Mouse (Mus musculus): ENCODE data around the gene Hist1h3a. TPM values are rescaled to one million over a fixed set of nuclear protein-coding genes. Genes with fewer than 3 reads are reported as not detected.
"Not testable (repeated sequence)": the region's sequence is repeated elsewhere in the genome, so short reads cannot be mapped to it uniquely, and the experiment has no call there.

The Hist1h3a gene
- polyA plus RNA-seq, 1 experiment from 2014 or later, result 0.77 TPM

DNA sequence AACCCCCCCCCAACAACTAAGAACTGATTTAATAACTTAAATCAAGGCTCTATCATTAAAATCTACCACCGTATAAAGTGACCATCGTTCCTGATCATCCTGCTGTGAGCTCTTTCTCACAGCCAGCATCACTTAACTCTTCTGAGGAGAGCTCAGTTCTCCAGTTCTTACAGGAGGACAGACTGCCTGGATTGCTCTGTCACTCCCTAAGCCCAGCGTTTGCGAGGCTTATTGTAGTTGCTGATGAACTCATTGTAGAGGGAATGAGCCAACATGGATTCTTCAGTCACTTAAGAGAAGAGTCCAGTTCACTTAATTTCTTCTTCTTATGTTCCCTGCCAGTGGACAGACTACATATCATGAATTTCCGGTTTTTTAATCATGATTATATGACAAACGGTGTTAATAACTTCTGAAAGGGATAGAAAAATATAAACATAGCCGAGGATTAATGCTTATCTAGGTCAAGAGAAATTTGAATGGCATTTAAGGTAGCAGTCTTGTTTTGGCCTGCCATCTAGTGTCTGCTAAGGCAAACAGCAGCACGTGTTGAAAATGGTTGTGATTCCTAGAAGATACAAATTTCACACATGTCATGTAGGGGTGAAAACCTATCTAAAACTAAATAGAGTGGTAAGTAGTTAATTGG is 29.9 kb downstream of the Hist1h3a start:
- no peak overlapping the region for H3K9ac ChIP-seq
- 25% methylated on average over 8 of the region's 8 CpGs for WGBS
- H3K9me3 ChIP-seq, result no peaks in the 10 kb centered on the region
- H3K4me3 ChIP-seq, result no peak overlapping the region
- peak; percentile 48; the same call in 1 of the 2 replicates for ATAC-seq (replicated peaks)
- H3K27me3 ChIP-seq (replicated peaks), result no peaks in the 10 kb centered on the region
- no peaks in the 10 kb centered on the region for H3K4me1 ChIP-seq
- H3K27ac ChIP-seq, result no peak overlapping the region
- no peaks in the 10 kb centered on the region for H3K36me3 ChIP-seq (replicated peaks)
- H3K4me2 ChIP-seq, result no peak overlapping the region

DNA sequence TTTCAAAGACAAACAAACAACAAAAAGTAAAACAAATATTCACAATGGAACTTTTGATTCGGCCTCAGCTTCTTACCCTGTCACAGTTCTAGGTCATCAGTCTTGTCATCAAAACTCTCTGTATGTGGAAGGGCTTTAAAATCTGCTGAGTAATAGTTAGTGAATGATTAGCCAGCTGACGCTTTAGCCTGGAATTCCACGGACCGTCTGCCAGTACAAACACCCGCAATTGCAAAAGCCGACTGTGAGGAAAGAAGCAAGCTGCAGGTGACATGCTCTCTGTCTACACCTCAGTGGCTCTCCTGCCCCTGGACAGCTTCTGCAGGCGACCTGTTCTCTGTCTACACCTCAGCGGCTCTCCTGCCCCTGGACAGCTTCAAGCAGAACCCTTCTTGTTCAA is 31.7 kb downstream of the Hist1h3a start:
- Histone ChIP-seq H3K27me3 (replicated peaks) (no peaks in the 10 kb centered on the region), H3K36me3 (replicated peaks) (no peaks in the 10 kb centered on the region), H3K9ac (no peak overlapping the region), H3K4me1 (no peaks in the 10 kb centered on the region), H3K4me3 (no peak overlapping the region), H3K27ac (no peak overlapping the region), H3K4me2 (no peak overlapping the region), H3K9me3 (no peaks in the 10 kb centered on the region)
- whole genome bisulfite sequencing, result 66% methylated on average over 8 of the region's 8 CpGs
- ATAC-seq (replicated peaks), result no peak

DNA sequence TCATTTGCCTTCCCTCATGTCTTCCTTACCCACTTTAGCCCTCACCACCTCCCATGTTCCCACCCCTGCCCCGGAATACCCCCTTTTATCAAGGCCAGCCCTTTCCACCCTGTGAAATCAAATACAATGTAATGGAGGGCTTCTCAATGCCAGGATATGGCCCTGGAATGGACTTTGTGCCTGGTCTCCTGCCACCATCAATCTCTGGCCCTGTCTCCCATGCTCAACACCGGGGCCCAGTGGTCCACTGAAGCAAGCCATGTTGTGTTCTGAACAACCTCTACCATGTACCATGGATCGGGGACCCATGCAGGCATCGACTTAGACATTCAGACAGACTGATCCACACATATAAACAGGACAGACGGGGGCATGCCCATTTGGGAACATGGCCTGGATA is 32.5 kb downstream of the Hist1h3a start:
- Histone ChIP-seq H3K4me1 (no peaks in the 10 kb centered on the region), H3K36me3 (replicated peaks) (no peaks in the 10 kb centered on the region), H3K9me3 (no peaks in the 10 kb centered on the region), H3K27ac (no peak overlapping the region), H3K4me2 (no peak overlapping the region), H3K9ac (no peak overlapping the region), H3K4me3 (no peak overlapping the region), H3K27me3 (replicated peaks) (no peaks in the 10 kb centered on the region)
- ATAC-seq (replicated peaks), result no peak
- WGBS, result 96% methylated on average over 5 of the region's 5 CpGs

DNA sequence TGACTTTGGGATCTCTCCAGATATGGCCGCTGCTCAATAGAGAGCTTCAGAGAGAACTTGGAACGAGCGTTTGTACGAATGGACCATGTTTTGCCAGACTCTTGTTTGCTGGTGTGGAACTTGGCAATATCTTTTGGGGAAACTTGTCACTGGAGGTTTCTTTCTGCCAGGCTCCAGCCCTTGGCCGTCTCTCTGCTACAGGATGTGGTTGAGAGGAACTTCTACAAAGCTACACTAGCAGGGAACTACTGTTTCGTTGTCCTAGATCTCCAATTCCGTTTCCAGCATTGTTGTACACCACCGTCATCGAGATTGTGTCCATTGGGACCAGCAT is 33.0 kb downstream of the Hist1h3a start:
- H3K27ac ChIP-seq, result no peak overlapping the region
- no peak overlapping the region for H3K9ac ChIP-seq
- no peak for ATAC-seq (replicated peaks)
- H3K36me3 ChIP-seq (replicated peaks), result no peaks in the 10 kb centered on the region
- H3K4me3 ChIP-seq, result no peak overlapping the region
- no peak overlapping the region for H3K4me2 ChIP-seq
- WGBS, result 94% methylated on average over 9 of the region's 9 CpGs
- H3K4me1 ChIP-seq, result no peaks in the 10 kb centered on the region
- H3K9me3 ChIP-seq, result no peaks in the 10 kb centered on the region
- no peaks in the 10 kb centered on the region for H3K27me3 ChIP-seq (replicated peaks)

DNA sequence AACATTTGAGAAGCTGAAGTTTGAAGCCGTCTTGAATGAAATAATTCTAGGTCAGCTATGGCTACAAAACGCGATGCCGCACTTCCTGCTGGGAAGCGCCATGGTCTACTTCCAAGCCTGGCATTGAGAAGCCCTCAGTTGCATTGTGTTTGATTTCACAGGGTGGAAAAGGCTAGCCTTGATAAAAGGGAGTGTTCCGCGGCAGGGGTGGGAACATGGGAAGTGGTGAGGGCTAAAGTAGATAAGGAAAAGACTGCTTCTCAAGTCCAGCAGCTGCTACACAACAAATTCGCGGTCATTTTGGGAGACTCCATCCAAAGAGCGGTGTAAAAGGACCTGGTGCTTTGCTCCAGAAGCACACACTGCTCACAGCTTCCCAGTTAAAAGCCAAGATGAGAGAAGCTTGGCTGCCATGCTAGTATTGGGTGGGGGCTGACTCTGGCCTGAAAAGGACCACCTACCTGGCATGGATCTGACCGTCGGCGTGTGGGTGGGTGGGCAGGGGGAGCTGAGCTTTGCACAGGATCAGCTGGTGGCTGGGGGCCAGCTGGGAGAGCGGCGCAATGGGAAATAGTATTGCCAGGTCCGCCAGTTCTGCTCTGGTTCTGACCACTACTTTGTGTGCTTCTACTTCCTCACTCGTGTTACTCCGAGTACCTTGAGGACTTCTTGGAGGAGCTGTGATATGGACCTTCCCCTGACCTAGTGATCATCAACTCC is 33.6 kb downstream of the Hist1h3a start:
- H3K9ac ChIP-seq, result no peak overlapping the region
- H3K9me3 ChIP-seq, result no peaks in the 10 kb centered on the region
- H3K27me3 ChIP-seq (replicated peaks), result no peaks in the 10 kb centered on the region
- H3K4me2 ChIP-seq, result no peak overlapping the region
- no peaks in the 10 kb centered on the region for H3K4me1 ChIP-seq
- H3K27ac ChIP-seq, result no peak overlapping the region
- no peaks in the 10 kb centered on the region for H3K36me3 ChIP-seq (replicated peaks)
- 90% methylated on average over 18 of the region's 18 CpGs for WGBS
- H3K4me3 ChIP-seq, result no peak overlapping the region
- no peak for ATAC-seq (replicated peaks)

DNA sequence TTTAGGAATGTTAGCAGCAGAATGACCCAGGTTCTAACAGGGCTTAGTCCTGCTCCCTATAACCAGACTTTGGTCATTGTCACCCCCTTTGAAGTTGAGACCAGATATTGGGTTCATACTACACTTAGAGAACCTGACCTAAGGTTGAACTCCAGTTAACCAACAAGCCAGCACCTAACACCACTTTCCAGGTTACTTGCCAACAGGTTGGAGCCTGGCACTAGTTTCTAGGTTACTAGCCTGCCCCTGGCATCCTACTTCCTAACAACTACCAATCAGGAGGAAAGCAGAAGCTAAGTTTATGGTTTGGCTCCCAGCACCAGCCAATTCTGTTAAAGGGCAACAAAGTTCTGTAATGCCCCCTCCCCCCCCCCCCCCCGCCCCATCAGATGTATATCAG is 37.0 kb downstream of the Hist1h3a start:
- no peak for ATAC-seq (replicated peaks)
- no peaks in the 10 kb centered on the region for H3K4me1 ChIP-seq
- no peaks in the 10 kb centered on the region for H3K36me3 ChIP-seq (replicated peaks)

DNA sequence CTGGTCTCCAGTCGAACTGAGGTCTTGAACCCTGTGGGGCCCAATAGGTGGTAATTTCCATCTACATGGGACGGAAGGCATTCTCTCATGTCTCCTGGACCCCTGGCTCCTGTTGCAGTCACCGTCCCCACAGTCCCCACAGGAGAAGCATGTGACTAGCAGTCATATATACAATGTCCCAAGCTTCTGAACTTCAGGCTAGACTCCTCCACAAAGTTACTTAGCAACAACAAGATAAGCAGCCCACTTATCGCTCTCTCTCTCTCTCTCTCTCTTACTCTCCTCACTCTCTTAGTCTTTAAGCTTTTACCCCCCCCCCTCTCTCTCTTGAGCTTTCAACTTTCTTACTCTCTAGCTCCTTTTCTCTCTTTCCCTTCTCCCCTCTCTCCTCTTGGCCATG is 37.9 kb downstream of the Hist1h3a start:
- Histone ChIP-seq H3K9ac (no peak overlapping the region), H3K36me3 (replicated peaks) (no peaks in the 10 kb centered on the region), H3K9me3 (no peaks in the 10 kb centered on the region), H3K27me3 (replicated peaks) (no peaks in the 10 kb centered on the region), H3K27ac (no peak overlapping the region), H3K4me3 (no peak overlapping the region), H3K4me1 (no peaks in the 10 kb centered on the region), H3K4me2 (no peak overlapping the region)
- WGBS, result 84% methylated on average over 4 of the region's 4 CpGs
- ATAC-seq (replicated peaks), result no peak

More for the DNA sequence above, 37.0 kb downstream of the Hist1h3a start:
- Histone ChIP-seq H3K9ac (no peak overlapping the region), H3K27ac (no peak overlapping the region), H3K9me3 (no peaks in the 10 kb centered on the region), H3K4me2 (no peak overlapping the region), H3K4me3 (no peak overlapping the region), H3K27me3 (replicated peaks) (no peaks in the 10 kb centered on the region)
- WGBS, result no CpG with 5 or more reads among the region's 1 CpGs

DNA sequence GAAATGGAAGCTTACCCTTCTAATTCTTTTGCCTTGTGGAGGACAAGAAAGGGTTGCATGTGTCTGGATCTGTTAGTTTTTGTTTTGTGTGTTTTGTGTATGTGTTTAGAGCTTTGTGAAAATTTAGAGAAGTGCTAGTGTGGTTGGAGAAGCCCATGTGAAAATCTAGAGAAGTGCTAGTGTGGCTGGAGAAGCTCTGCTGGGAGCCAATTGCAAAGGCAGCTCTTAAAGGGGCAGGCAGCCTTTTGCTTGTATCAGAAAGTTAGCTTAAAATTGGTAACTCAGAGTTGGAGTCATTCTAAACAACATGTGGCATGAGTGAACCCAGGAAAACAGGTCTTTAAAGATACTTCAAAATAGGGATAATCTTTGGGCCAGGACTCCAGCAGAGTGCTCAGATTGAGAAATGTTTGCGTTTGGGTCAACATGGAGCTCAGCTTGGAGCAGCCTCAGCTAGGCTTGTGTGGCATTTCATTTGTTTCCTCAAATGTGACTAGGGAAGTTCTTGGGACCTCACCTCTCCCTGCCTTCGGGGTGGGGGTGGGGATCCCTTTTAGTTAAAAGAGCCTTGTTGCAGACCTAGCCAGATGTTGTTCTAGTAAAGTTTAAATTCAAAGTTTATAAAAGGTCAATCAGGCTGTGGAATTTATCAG is 44.5 kb downstream of the Hist1h3a start:
- H3K9ac ChIP-seq; H3K4me2 ChIP-seq; H3K27ac ChIP-seq; H3K4me3 ChIP-seq; ATAC-seq (replicated peaks); H3K9me3 ChIP-seq; H3K4me1 ChIP-seq; H3K36me3 ChIP-seq (replicated peaks); H3K27me3 ChIP-seq (replicated peaks): not testable (repeated sequence)
- WGBS, result 18% methylated on average over 2 of the region's 2 CpGs

DNA sequence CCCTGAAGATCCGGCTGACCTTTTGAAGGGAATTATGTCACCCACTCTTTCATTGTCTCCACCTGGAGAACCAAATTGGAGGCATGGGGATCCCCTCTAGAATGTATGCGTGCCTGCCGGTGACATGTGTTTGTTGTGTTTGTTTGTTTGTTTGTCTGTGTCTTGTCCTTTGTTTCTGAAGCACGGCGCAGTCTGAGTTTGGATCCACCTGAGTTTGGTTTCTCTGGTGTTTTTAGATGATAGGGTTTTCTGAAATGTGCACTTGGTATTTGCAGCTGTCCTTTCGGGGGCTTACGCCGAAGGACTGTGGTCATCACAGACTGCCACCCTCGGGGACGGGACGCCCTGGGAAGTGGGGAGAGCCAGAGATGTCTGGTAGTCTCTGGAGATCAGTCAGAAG is 45.0 kb downstream of the Hist1h3a start:
- no peak overlapping the region for H3K4me3 ChIP-seq
- no peak overlapping the region for H3K9ac ChIP-seq
- H3K27ac ChIP-seq, result no peak overlapping the region
- H3K9me3 ChIP-seq, result no peaks in the 10 kb centered on the region
- H3K27me3 ChIP-seq (replicated peaks), result 0 out of 2 replicates have a peak, but pooled peaks cover 3% of the 10 kb centered on the region
- no peaks in the 10 kb centered on the region for H3K36me3 ChIP-seq (replicated peaks)
- ATAC-seq (replicated peaks), result no peak
- H3K4me2 ChIP-seq, result no peak overlapping the region
- 58% methylated on average over 11 of the region's 11 CpGs for WGBS
- no peaks in the 10 kb centered on the region for H3K4me1 ChIP-seq

DNA sequence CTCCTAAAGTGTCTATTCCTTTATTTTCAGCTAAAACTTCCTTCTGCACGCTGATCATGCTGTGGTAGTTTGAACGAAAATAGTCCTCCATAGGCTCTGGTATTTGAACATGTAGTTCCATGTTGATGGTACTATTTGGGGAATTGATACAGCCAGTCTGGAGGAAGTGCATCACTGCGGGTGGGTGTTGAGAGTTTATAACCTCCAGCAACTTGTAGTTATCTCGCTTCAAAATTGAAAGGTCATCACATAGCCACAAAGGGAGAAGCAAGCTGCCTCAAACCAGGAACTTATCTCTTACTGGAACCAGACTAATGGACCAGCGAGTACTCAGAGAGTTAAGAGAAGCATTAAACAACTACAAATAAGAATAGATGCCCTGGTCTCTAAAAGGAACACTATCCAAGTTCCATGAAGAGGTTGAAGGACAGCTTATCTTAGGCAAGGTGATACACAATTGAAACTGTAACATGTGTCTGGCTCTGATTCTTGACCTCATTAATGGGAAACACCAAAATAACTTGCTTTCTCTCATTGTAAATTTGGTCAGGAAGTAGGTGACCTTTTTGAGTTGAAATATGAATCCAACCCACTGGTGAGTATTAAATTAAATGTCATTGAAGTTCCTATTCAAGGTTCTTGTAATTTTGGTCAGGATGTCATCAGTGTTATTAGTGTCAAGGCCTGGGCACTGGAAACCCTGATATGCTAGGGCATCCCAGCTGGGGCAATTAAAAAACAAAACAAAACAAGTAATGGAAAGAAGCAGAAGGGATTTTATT is 45.7 kb downstream of the Hist1h3a start:
- Histone ChIP-seq H3K4me3 (no peak overlapping the region), H3K27me3 (replicated peaks) (0 out of 2 replicates have a peak, but pooled peaks cover 4% of the 10 kb centered on the region), H3K4me1 (no peaks in the 10 kb centered on the region), H3K36me3 (replicated peaks) (no peaks in the 10 kb centered on the region), H3K9me3 (no peaks in the 10 kb centered on the region), H3K27ac (no peak overlapping the region), H3K9ac (no peak overlapping the region), H3K4me2 (no peak overlapping the region)
- ATAC-seq (replicated peaks), result no peak
- 89% methylated on average over 5 of the region's 5 CpGs for WGBS
